Mouse (Mus musculus): ENCODE results near the gene Irx1. TPM values are rescaled to one million over a fixed set of nuclear protein-coding genes. Genes with fewer than 3 reads are reported as not detected.

The Irx1 gene
- not detected in 4 replicates for total RNA-seq (2023)

GRCm38 (mm10) chr13:71963356-71964351, at the start of gene Irx1:
TSS of gene Irx1 (minus strand) at chr13:71963723.

Data from B cell, adult 62 days (primary cell).